Mouse (Mus musculus): ENCODE measurements around the gene Tacc2. TPM values are rescaled to one million over a fixed set of nuclear protein-coding genes. Genes with fewer than 3 reads are reported as not detected.
"Not testable (repeated sequence)": the region's sequence is repeated elsewhere in the genome, so short reads cannot be mapped to it uniquely, and the experiment has no call there.

Tacc2 gene
- polyA plus RNA-seq, 1 experiment: 32.3 TPM

GRCm38 (mm10) chr7:130572821-130573220 lies 4.4 kb upstream of the Tacc2 start, which contains the start of gene Nsmce4a:
Nsmce4a (minus strand) TSS chr7:130573118.
- DNase-seq (ENCODE audit: low read depth): no peak

GRCm38 (mm10) chr7:130573746-130574145 lies 3.5 kb upstream of the Tacc2 start:
- DNase-seq (ENCODE audit: low read depth): no peak

- DNase-seq (ENCODE audit: low read depth): no peak
These were observed 2.8 kb upstream of the Tacc2 start for GRCm38 (mm10) chr7:130574211-130574991.

GRCm38 (mm10) chr7:130576981-130577380 lies 257 bp upstream of the Tacc2 start:
- no peak for DNase-seq (ENCODE audit: low read depth)

- no peak for DNase-seq (ENCODE audit: low read depth)
These were observed 828 bp downstream of the Tacc2 start for GRCm38 (mm10) chr7:130578066-130578465.

- no peak for DNase-seq (ENCODE audit: low read depth)
These were observed 1.4 kb downstream of the Tacc2 start for GRCm38 (mm10) chr7:130578607-130579006.

- DNase-seq (ENCODE audit: low read depth): no peak
These were observed 9.4 kb downstream of the Tacc2 start for GRCm38 (mm10) chr7:130586521-130587072.

- DNase-seq (ENCODE audit: low read depth): no peak
These were observed 13.0 kb downstream of the Tacc2 start for GRCm38 (mm10) chr7:130590081-130590828.

- no peak for DNase-seq (ENCODE audit: low read depth)
These were observed 13.7 kb downstream of the Tacc2 start for GRCm38 (mm10) chr7:130590845-130591437.

GRCm38 (mm10) chr7:130592975-130593374 lies 15.7 kb downstream of the Tacc2 start:
- not testable (repeated sequence) for DNase-seq (ENCODE audit: low read depth)

- not testable (repeated sequence) for DNase-seq (ENCODE audit: low read depth)
These were observed 16.4 kb downstream of the Tacc2 start for GRCm38 (mm10) chr7:130593375-130594239.

- DNase-seq (ENCODE audit: low read depth): not testable (repeated sequence)
These were observed 19.0 kb downstream of the Tacc2 start for GRCm38 (mm10) chr7:130596079-130596855.

- DNase-seq (ENCODE audit: low read depth): no peak
These were observed 20.3 kb downstream of the Tacc2 start for GRCm38 (mm10) chr7:130597546-130597945.

- no peak for DNase-seq (ENCODE audit: low read depth)
These were observed 22.8 kb downstream of the Tacc2 start for GRCm38 (mm10) chr7:130600074-130600473.

- no peak for DNase-seq (ENCODE audit: low read depth)
These were observed 23.3 kb downstream of the Tacc2 start for GRCm38 (mm10) chr7:130600546-130600945.

GRCm38 (mm10) chr7:130602804-130603203 lies 25.6 kb downstream of the Tacc2 start:
- DNase-seq (ENCODE audit: low read depth): no peak

GRCm38 (mm10) chr7:130603556-130603955 lies 26.3 kb downstream of the Tacc2 start:
- no peak for DNase-seq (ENCODE audit: low read depth)

GRCm38 (mm10) chr7:130604390-130604789 lies 27.2 kb downstream of the Tacc2 start:
- DNase-seq (ENCODE audit: low read depth): no peak

GRCm38 (mm10) chr7:130605111-130605510 lies 27.9 kb downstream of the Tacc2 start:
- no peak for DNase-seq (ENCODE audit: low read depth)

GRCm38 (mm10) chr7:130606958-130607357 lies 29.7 kb downstream of the Tacc2 start:
- DNase-seq (ENCODE audit: low read depth): no peak

Measured in gonadal fat pad, adult 2 months (tissue).